Mouse (Mus musculus): ENCODE results near the gene Fem1b. TPM values are rescaled to one million over a fixed set of nuclear protein-coding genes. Genes with fewer than 3 reads are reported as not detected.

Gene Fem1b
- polyA plus RNA-seq, 1 experiment from 2014 or later = 11.4 TPM

GRCm38 (mm10) chr9:62744558-62745275 is 67.0 kb downstream of the Fem1b start:
- 56% methylated on average over 7 of the region's 7 CpGs for WGBS
- no peak overlapping the region for H3K4me2 ChIP-seq
- H3K27me3 ChIP-seq = no peaks in the 10 kb centered on the region
- no peaks in the 10 kb centered on the region for H3K36me3 ChIP-seq
- H3K9me3 ChIP-seq (replicated peaks) = no peaks in the 10 kb centered on the region
- no peak overlapping the region for H3K27ac ChIP-seq
- peaks cover 20% of the 10 kb centered on the region for H3K4me1 ChIP-seq (replicated peaks)
- H3K9ac ChIP-seq = no peak overlapping the region
- ATAC-seq (replicated peaks; ENCODE audit: insufficient number of reproducible peaks, insufficient read depth, low FRiP score, low read depth) = no peak
- no peak overlapping the region for H3K4me3 ChIP-seq

Other genes starting within 250 kb of the Fem1b start
- gene Itga11, start 134.1 kb downstream of the Fem1b start, polyA plus RNA-seq (2015; fragmentation: Nextera tagmentation; extraction: Ambion mirVana) = 0.52 and 0.95 TPM in 2 replicates
- 14.1 and 18.0 TPM in 2 replicates for gene Cln6, start 26.9 kb upstream of the Fem1b start, polyA plus RNA-seq (2015; fragmentation: Nextera tagmentation; extraction: Ambion mirVana)
- gene Calml4, start 46.1 kb upstream of the Fem1b start, polyA plus RNA-seq (2015; fragmentation: Nextera tagmentation; extraction: Ambion mirVana) = 3.0 and 4.3 TPM in 2 replicates
- gene Pias1, start 176.0 kb upstream of the Fem1b start, polyA plus RNA-seq (2015; fragmentation: Nextera tagmentation; extraction: Ambion mirVana) = 39.2 and 41.9 TPM in 2 replicates

All from heart, embryonic 15.5 days (tissue).